Mouse (Mus musculus) right cerebral cortex, postnatal 25 days (tissue): ENCODE results near the gene Dnajc17.

Experiments
- DNase-seq: peaks from one replicate; pipeline ENCODE4 v3.0.0; 2022

Dnajc17 gene

DNA sequence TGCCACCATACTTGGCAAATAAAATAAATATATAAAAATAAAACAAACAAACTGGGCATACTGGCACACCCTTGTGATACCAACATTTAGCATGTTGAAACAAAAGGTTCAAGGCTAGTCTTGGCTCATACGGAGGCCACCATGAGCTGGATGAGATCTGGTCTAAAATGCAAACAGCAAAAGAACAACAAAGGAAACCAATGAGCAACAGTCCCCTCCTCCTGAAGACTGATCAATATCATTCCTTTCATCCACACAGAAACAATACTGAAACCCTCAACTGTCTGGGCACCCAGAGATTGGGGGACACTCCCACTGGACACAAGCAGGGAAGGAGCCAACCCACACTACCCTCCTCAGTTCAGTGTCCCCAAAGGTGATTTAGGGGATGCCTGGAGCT lies 11.1 kb downstream of the Dnajc17 start:
- DNase-seq, result no peak

DNA sequence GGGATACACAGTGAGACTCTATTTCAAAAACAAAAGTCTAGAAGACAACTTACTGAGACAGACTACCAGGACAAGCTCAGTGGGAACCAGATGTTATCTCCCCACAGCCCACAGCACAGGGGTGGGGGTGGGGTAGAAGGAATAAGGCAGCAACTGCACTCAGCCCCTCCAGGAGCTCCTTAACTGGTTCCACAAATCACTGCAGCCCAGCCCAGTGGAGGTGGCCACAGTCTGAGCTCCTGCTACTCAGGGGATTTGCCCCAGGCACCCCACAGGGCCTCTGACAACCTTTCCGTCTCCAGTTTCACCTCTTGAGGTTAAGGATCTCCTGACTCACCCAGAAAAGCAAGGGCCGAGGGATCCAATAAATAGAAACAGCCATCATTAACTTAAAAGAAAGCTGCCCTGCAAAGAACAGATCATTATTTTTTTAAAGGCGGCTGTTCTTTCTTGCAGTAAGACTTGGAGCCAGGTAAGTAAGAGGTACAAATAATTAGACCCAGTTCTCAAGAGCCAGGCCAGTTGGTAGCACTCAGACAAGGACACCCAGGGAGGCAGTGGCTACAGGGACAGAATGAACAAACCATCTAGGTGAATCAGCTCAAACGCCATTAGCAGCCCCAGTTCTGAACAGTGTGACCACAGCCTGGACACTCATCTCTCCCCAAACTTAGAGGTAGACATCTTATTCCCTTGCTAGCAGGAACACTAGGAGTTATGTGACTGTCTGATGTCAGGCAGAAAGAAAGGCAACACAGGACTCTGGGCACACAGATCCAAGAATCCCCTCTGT lies 12.1 kb downstream of the Dnajc17 start:
- no peak for DNase-seq

DNA sequence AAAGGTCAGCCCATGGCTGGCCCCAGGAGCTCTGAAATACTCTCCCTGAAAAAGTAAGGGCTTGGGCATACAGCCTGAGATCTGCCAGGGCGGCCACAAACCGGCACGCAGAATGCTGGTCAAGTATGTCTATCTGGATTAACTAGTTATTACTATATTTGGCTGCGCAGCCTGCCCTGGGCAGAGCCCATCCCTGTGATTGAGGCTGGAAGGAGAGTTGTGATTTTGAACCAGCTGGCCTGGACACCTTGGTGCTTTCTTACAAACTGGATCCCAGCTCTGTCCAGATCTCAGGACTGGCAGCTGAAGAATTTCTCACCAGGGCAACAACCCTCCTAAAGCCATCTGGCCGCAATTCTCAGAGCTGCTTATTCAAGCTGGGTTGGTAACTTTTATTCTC lies 14.5 kb downstream of the Dnajc17 start:
- no peak for DNase-seq

DNA sequence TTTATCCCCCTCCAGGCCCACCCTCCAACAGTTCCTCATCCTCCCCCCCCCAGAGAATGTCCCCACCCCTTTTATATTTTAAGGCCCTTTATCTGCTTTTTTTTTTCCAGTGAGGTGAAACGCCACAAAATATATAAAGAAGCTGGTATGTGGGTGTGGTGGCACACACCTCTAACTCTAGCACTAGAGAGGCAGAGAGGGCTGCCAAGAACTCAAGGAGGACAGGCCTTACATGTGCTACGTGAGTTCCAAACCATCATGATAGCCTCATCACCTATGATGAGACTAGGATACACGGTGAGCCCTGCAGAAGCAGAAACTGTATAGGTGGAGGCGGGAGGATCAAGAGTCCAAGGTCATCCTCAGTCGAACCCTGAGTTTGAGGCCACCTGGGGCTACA lies 17.6 kb downstream of the Dnajc17 start:
- DNase-seq, result no peak

DNA sequence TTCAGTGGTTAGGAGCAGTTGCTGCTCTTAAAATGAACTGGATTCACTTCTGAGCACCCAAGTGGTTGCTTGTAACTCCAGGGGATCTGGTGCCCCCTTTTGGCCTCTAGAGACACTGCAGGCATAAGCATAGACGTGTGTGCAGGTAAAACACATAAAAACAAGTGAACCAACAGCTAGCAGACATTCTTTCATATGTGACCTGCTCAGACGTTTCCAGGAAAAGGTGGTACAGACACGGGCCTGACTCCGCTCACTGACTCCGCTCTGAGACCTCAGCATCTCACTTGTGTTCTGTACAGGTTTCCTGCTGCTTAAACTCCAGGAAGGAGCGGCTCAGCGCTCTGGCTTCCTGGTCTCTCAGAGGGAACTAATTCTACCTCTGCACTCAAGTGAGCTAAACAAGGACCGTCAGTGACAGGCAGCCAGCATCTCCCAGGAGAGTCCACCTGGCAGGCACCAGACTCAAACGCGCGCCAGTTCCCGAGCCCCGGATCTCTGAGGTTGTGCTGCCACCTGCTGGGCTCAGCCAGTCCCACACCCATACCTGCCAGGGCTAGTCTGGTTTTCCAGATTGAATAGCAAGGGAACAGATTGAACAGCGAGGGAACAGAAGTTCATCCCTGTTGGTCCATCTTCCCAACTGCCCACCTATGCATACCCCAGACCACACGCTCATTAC lies 19.4 kb downstream of the Dnajc17 start:
- peak; percentile 77 for DNase-seq

DNA sequence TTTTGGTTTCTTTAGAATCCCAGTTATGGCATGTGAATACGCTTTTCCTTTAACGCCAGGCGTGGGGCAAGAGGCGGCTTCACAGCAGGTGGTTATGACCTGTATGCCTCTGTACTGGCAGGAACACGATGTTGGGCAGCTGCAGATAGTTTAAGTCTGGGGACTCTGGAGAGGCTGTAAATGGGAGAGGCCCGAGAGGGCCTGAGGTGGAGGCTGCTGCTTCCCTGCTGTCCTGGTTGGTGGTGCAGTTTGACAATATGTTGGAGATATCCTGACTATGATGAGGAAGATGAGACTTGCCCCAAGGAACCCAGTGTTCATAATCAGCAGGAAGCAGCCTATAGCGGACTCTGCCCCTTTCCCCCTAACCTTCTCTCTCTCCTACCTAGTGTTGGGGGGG lies 25.7 kb downstream of the Dnajc17 start:
- DNase-seq, result no peak

DNA sequence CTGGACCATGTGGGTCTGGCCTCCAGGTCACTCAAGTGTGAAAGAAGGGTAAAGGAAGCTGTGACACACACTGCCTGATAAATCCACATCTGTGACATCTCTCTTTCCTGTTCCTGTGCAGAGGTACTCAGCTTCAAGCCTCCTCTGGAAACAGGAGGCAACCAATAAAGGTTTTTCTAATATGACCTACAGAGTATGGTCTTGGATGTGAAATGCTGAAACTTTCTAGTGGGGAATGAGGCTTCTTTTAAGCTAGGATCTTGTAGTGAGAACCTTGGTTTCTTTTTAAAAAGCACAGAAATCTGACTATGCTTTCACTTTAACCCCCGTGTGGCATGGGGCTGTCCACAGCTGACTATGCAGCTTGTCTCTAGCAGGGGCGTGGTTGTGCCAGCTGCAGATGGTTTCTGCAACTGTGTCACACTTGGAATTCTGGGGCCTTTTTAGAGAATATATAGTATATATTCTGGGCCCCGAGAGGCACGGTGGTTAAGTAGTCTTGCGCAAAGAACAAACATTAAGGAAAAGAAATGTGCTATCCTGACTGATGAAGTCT lies 31.1 kb downstream of the Dnajc17 start:
- no peak for DNase-seq

DNA sequence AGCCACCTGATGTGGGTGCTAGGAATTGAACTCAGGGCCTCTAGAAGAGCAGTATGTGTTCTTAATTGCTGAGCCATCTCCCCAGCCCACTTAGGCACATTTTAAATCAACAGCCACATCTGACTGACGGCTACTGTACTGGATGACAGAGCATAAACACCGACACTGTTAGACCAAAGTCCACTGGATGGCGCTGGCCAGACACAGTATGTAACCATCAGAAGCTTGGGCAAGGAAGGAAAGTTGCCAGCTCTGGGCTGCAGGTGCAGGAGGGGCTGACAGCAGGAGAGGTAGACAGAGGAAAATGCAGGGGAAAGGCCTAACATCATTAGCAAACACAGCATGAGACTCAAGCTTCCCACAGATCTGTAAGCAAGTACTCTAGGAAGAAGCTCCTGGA lies 31.8 kb downstream of the Dnajc17 start:
- DNase-seq, result no peak

DNA sequence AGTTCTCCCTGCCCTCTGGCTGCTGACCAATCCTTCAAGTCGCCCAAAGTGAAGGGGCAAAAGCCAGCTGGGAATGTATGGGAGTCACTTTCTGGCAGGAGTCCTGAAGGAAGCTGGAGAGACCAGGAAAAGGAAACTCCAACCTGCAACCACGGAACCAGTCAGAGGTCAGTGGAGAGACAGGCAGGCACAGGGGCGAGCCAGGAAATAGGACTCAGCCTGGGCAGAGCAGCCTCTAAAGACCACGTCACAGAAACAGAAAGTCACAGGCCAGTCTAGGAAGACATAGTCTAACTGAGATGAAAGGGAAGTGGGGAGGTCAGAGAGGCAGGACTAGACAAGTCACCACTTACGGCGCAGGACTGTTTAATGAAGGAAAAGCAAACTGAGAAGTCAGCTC lies 33.0 kb downstream of the Dnajc17 start:
- DNase-seq, result no peak

DNA sequence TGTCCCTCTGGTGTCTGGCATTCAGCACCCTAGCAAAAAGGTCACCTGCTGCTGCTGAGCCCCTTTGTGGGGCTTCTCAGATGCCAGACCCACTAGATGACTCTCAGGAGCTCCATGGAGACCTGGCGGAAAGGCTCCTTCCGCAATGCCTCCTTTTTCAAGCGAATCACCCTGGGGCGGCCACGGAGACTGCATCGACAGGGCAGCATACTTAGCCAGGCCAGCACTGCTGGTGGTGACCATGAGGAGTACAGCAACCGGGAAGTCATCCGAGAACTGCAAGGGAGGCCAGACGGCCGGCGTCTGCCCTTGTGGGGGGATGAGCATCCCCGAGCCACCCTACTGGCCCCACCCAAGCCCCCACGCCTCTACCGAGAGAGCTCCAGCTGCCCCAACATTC lies 33.7 kb downstream of the Dnajc17 start:
- DNase-seq, result no peak

DNA sequence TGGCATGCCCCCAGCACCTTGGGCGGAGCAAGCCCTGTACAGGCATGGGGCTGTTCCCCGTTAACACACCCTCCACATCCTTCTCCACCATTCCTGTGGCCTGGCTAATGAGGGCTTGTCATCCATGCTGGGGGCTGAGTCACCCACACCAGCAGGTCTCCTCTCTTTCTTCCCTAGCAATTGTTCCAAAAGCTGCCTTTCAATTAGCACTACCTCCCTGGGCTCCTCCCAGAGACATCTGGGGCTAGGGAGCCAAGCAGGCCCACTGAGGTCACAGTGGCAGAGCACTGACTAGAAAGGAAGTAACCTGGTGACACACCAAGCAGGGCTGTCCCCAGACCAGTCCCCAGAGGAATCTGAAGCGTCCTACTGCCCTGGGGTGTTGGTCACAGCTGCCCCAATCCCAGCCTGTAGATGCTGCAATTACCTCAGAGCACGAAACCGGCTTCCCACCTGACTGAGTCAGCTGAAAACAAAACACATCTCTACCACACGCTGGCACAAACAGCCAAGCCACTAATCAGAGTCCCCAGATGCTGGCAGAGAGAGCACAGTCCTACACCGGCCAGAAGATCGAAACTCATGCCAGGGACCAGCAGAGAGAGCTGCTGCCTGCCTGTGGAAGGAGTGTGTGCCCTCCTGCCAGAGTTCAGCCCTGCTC lies 34.5 kb downstream of the Dnajc17 start, which contains the start of gene Gm14137:
Gene Gm14137, plus strand, starts transcription at position 519 of the 661 bp plus-strand sequence.
- no peak for DNase-seq

DNA sequence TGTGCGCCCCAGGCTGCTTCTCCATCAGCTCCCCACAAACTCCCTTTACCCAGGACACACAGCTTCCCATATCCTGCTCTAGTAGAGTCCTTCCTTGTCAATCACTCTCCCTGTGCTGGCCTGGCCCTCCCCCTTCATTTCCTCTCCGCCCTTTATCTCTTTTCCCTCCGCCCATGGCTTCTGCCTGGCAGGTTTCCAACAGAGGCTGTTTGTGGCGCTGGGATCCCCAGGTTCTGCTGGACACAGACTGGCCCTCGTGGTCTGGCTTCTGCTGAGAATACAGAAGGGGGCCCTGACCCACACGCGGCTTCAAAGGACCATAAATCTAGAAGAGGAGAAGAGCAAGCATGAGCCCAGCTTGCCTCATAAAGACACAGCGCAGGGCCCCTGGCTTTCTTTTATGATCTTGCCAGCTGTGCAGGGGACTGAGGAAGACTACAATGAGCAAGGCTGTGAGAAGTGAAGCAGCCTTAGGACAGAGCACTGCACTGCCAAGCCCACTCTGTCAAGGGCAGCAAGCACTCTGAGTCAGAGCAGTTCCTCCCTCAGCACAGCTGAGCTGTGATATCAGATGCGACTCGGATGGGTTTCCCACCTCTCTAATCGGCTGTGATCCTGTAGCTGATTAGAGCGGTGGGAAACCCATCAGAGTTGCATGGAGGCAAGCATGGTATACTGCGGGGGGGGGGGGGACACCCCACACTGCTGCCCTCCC lies 35.6 kb downstream of the Dnajc17 start:
- no peak for DNase-seq

DNA sequence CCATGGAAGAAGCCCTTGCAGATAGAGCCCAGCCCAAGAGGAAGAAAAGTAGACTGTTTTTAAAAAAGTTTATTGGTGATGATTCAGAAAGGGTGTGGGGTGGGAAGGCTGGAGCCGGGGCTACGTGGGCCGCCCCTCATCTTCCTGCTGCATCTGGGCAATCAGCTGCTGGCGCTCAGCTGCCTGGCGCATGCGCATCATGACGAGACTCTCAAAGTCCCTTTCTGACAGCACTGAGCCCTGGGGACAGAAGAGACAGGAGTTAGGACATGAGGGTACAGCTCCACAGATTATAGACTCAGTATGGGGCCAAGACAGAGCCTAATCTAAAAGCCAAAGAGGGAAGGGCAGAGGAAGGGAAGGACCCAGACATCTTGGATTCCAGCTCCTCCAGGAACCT lies 36.1 kb downstream of the Dnajc17 start:
- no peak for DNase-seq

DNA sequence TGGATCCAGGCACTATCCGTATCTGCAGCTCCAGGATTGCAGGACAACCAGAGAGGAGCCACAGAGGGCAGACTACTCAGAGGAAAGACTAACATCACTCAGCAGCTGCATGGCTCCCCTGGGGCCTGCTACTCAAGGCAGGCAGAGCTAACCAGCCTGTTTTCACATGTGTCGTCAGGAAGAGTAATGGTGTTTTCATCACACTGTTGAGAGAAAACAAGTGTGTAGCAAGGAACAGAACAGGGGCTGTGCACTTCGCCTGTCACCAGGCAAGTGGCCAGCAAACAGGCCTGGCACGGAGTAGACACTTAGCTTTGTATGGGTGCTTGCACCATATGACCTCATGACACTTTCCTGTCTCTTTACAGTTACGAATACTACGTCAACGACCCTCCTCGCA lies 37.0 kb downstream of the Dnajc17 start:
- DNase-seq, result no peak

DNA sequence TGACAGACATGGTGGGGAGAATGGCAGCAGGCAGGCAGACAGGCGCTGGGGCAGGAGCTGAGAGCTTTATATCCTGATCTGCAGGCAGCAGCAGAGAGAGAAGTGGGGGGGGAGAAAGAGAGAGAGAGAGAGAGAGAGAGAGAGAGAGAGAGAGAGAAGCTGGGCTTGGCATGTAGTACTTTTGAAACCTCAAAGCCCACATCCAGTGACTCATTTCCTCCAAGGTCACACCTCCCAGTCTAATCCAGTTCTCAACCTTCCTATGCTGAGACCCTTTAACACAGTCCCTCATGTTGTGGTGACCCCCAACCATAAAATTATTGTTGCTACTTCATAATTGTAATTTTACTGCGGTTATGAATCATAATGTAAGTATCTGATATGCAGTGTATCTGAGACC lies 38.3 kb downstream of the Dnajc17 start:
- no peak for DNase-seq

DNA sequence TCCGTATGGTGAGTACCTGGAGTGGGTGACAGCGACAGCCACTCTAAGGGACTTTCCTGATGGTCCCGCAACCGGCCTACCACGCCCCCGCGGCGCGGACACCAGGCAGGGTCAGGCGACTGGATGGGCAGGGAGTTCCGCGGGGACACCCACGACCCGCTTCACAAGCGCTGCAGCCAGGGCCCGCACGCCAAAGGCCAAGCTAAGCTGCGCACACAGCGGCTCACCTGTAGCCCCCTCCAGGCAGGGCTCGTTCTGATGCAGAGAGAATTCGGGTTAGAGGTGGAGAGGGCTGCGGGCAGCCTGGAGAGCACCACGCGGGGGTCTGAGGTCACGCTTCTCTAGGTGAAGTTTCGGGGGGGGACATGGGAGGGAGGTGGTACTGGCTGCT lies 40.7 kb downstream of the Dnajc17 start:
- DNase-seq, result no peak

DNA sequence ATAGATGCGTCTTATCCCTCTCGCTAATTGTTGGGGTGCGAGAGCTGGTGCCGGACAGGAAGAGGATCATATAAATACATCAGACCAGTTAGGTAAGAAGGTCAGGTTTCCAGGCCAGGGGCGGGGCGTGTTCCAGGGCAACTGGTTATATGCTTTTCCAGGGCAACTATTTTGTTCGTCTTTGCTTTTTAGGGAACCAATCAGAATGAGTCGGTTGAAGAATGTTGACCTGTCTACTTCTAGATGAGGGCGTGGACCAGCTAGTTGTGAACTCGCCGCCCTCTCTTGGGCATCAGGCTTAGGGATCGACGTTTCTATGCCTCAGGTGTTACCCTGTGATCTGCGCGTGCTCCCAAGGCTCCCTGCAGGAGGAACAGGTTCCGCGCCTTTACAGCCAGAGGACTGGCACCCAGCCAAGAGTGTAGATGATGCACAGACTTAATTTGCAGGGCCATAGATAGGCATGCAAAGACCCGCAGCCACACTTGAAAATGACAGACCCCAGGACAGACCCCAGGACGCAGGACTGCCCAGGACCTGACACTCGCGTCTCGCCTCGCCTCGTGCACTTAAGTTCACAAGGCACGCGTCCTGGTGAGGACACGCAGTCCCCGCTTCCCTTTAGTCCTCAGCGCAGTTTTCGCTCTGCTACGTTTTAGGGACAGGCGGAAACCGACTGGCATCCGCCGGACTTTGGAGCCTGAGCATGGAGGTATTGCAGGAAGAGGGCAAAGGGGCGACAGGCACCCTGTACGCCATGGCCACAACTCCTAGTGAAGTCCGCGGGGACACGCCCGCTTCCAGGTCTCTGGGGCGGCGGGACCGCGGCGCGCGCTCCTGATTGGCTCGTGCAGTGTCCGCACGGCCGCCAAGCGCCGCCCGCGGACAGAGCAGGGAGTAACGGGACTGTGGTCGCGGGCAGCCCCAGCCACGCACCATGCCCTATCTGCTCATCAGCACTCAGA lies 41.4 kb downstream of the Dnajc17 start, which contains the start of gene Gchfr:
Gene Gchfr, plus strand, starts transcription at position 873 of the 965 bp plus-strand sequence.
- peak; percentile 37 for DNase-seq

DNA sequence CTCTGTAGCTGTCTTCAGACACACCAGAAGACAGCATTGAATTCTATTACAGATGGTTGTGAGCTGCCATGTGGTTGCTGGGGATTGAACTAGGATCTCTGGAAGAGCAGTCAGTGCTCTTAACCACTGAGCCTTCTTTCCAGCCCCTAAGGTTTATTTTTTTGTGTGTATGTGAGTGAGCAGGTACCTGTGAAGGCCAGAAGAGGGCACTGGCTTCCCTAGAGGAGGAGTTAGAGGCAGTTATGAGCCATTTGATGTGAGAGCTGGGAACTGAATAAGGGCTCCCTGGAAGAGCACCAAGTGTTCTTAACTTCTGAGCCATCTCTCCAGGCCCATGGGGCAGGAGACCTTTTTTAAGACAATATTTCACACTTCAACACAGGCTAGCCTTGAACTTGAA lies 43.2 kb downstream of the Dnajc17 start:
- DNase-seq, result no peak

DNA sequence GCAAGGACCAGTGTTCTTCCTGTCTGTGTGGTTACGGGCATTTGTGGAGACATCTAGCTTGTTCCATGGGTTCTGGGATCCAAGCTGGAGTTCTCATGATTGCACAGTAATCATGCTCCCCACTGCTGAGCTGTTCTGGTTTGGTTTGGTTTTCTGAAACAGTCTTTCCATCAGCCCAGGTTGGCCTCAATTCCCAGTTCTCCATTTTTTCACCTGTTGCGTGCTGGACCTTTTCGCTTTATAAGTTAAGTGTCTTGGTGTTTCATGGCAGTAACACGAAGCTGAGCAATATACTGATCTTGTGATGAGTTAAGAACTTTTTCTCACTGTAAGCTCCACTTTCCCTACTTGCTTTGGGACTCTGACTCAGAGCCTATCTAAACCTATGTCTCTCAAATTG lies 44.6 kb downstream of the Dnajc17 start:
- DNase-seq, result no peak

DNA sequence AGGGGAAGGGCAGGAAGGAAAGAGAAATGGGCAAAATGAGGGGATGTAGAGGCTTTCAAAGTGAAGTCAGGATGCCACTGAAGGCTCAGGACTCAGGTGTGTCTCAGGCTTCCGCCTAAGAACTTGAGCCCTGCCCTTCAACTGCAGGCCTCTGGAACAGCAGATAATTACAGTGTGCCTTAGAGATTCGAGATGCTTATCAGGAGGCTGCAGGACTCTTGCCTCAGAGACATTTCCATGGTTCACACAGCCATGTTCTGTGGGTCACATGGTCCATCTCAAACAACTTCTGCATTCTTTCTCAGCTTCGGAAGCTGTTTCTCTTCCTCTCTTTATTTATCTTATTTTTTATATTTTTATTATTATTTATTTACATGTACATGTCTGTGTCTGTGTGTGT lies 45.5 kb downstream of the Dnajc17 start:
- no peak for DNase-seq

DNA sequence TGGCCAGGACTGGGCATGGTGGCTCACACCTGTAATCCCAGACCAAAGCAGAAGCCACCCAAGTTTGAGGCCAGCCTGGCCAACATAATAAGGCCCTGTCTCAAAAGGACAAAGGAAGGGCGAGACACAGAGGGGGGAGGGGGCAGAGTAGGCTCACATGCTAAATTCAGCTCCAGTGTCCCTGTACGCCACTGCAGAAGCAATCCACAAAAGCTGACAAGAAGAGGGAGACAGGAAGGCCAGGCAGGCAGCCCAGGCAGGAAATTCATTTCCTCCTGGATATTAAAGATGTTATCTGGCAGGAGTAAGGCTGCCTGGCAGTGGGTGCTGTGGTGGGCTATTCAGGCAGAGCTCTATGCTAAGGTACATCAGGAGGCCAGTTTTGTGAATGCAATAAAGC lies 47.3 kb downstream of the Dnajc17 start:
- DNase-seq, result no peak

DNA sequence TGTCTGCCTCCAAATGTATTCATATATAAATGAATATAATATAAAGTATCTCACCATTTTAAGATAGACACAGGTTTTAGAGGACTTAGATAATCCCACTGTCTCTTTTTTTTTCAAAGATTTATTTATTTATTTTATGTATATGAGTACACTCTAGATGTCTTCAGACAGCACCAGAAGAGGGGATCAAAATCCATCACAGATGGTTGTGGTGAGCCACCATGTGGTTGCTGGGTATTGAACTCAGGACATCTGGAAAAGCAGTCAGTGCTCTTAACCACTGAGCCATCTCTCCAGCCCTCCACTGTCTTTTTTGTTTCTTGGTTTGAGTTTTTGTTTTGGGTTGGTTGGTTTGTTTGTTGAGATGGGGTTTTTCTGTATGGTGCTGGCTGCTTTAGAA lies 50.8 kb downstream of the Dnajc17 start:
- DNase-seq, result no peak
